Mouse (Mus musculus) MN1 (cell line): ENCODE results near the gene Npl.
A peak's percentile ranks its signal among the peaks of the same experiment; 100 is the strongest.
"Not testable (repeated sequence)": the region's sequence is repeated elsewhere in the genome, so short reads cannot be mapped to it uniquely, and the experiment has no call there.

Source experiments
- DNase-seq: peaks from one replicate; pipeline ENCODE4 v3.0.0-alpha.2; 2016; ENCODE audit warnings: low spot score

Npl gene

DNA sequence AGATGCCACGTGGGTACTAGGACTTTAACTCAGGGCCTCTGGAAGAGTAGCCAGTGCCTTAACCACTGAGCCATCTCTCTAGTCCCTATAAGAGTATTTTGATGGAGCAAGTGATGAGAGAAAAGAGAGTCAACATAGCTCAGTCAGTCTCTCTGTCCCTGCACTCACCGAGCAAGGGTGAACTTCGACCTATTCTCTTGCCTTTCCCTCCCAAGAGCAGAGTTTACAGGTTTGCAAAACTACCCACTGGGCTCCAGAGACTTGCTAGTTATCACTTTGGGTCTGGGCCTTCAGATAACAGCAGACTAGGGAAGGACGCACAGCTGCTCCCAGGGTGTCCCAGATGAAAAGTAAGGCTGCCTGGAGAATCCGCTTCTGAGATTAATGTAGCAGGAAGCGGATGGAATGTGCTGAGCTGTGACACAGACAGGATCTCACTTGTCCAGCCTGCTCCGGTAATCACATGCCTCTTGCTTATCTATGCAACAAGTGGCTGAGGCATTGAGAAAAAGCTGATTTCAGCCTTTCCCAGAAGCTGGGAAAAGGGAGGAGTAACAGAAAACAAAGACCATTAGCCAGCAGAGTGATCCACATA, 7.0 kb downstream of the Npl start:
- no peak for DNase-seq

- DNase-seq, result no peak
Observed at GRCm38 (mm10) chr1:153540753-153541152, 9.1 kb downstream of the Npl start.

DNA sequence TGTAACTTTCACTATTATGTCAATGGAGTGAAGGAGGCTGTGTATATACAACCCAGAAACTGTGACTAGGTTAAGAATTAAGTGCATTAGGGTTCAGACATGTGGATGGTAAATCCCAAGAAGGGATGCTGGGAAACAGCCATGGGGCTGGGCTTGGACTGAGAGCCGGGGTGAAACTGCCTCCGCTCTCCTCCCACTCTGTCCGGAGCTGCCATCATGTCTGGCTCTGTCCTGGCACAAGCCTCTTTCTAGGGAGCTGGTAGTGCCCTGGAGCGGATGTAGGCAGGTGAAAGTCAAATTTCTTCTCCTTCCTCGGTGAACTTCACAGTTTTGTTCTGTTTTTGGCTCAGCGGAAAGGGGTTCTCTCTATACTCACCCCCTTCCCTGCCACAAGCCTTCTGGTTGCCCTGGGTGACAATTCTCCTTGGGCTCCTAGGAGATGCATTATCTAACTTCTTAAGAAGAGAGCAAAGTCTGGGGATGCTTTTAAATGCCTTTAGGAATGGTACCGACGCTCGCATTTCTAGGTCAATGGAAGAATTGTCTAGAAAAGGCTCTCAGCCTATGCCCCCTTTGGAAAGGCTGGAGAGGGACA, 10.0 kb downstream of the Npl start:
- no peak for DNase-seq

DNA sequence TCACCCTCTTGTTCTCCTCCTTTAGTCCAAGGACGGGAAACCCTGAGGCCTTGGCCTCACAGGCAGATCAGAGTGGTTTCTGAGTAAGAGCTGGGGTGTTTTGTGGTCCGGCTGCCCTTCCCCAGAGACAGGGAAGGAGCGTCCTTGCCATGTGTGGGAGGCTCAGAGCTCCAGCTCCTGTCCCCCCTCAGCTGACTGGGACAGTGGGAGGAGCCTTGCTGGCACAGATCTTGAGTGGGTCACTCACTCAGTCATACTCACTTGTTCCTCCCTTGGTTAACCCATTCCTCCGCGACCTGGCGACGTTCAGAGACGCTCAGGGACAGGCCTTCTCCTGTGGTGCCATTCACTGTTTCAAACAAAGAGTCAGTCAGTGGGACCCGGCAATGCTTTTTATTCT, 14.2 kb downstream of the Npl start:
- DNase-seq, result no peak

GRCm38 (mm10) chr1:153532896-153533295, 16.9 kb downstream of the Npl start:
- not testable (repeated sequence) for DNase-seq

GRCm38 (mm10) chr1:153532234-153532841, 17.5 kb downstream of the Npl start:
- no peak for DNase-seq

- DNase-seq, result no peak
Observed at GRCm38 (mm10) chr1:153531677-153532233, 18.1 kb downstream of the Npl start.

DNA sequence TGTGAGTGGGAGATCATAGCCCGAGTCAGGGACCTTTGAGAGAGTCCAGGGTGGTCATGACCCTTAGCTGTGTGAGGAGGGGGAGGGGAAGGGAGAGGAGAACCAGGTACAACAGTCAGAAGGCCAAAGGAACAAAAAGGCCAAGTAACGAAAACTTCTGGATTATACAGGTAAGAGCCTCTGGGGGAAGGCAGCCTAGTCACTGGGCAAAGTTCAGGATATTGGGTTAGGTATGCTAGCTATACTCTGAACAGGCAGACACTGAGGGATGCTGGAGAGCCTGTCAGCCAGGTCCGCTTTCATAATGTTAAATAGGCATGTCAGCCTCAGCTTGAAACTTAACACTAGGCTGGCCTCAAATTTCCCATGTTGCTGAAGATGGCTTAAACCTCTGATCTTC, 27.7 kb downstream of the Npl start:
- no peak for DNase-seq

GRCm38 (mm10) chr1:153515368-153515767, 34.5 kb downstream of the Npl start:
- DNase-seq, result no peak

DNA sequence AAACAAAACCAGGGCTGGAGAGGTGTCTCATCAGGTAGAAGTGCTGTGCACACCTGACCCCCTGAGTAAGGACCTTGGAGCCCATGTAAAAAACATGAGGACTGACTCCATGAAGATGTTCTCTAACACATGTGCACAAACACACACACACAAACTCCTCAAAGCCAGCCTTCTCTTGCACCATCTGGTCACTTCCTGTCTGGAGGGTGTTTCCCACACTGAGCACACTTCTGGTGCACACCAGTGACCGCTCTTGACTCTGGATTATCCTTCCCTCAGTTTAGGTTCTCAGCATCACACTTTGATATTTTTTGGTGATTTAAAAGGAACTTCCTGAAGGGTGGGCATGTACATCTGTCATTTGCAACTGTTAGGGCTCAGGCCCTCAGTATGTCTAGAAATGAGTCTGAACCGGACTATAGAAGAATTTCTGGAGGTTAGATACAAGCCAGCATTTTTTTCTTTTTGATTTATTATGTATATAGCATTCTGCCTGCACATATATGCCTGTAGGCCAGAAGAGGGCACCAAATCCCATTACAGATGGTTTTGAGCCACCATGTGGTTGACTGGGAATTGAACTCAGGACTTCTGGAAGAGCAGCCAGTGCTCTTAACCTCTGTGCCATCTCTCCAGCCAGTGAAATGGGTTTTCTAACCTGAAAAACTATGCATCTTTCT, 39.4 kb downstream of the Npl start:
- no peak for DNase-seq

DNA sequence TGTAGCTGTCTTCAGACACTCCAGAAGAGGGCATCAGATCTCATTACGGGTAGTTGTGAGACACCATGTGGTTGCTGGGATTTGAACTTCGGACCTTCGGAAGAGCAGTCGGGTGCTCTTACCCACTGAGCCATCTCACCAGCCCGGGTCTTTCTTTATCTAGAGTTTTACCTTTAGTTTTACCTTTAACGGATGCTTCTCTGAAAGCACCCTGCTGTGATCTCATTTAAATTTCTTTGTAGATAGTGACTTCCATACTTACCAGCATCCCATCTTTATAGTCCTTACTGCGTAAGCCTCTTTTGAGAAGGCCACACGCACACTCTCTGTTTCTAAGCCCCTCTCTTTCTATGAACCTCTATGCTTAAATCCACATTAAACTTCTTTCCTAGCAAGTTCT, 40.3 kb downstream of the Npl start:
- not testable (repeated sequence) for DNase-seq

GRCm38 (mm10) chr1:153509012-153509411, 40.8 kb downstream of the Npl start:
- DNase-seq, result no peak

DNA sequence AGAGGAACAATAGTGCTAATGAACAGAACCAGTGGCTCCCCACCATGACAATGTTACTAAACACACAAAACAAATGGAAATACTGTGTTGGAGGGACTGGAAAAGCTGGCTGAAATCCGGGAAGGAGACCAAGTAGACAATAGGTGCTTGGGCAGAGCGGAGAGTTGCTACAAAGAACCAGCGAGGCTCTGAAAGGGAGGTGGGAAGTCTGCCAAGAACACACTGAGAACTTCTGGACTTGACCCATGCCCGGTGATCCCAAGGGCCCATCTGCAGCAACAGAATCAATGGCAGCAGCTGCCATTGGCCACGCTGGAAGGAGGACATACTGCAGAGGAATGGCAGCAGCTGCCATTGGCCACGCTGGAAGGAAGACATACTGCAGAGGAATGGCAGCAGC, 43.6 kb downstream of the Npl start:
- peak; percentile 25 for DNase-seq

DNA sequence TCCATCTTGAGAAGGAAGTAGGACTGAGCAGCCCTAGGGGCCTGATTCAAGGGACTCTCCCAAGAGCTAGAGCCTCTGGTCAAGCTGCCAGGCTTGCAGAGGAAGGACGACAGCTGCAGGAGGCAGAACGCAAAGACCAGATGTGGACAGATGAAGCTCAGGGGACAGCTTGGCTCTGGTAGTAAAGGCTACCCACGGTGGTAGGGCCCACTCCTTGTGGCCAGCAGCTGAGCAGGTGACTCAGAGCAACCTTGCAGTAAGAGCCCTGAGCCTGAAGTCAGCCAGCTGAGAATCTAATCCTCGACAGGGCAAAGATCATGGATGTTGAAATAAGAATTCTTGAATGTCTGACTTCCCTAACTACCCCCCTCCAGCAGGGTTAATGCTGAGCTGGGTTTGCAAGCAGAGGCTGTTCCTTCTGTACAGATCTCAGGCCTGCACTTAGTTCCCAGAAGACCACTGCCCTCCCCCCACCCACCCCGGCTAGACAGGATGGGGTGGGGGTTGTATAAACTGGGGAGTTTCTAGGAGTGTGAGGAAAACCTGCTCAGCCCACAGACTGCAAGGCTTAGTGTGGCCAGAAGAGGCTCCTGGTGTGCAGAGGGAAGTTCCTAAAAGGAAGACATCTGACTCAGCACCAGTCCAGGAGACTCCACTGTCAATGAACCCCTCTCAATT, 48.1 kb downstream of the Npl start:
- no peak for DNase-seq

DNA sequence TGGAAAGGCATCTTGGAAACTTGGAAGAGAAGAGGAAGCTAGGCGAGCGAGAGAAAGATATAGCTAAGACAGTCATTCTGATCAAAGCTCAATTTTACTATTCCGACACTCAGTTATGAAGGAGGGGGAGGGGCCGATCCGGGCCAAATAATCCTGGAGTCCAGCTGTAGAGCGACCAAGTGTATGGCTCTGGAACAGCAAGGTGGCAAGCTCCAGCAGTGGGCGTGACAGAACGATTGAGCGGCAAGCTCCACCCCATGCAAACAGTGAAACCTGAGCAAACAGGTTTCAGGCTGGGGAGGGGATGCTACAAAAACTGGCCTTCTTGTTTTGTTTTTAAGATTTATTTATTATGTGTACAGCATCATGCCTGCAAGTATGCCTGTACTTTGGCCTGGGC, 49.8 kb downstream of the Npl start:
- no peak for DNase-seq

GRCm38 (mm10) chr1:153496030-153496429, 53.8 kb downstream of the Npl start:
- DNase-seq, result no peak

DNA sequence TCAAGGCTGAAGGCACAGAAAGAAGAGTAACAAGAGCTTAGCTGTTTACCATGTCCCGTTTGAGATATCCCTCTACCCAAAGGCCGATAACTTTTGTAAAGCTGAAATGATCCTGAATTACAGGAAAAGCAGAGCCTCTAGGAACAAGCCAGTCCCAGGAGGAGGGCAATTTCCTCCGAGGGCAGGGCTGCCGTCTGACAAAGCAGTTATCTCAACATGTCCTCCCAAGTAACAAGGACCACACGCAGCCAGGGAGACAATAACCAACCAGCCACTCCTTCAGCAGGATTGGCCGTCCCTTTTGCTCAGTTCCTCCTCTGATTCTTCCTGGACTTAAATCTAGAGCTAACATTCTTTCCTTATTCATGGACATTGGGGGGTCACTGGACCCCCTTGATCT, 55.9 kb downstream of the Npl start:
- DNase-seq, result no peak

GRCm38 (mm10) chr1:153493338-153493737, 56.5 kb downstream of the Npl start:
- no peak for DNase-seq

- no peak for DNase-seq
Observed at GRCm38 (mm10) chr1:153491822-153492221, 58.0 kb downstream of the Npl start.

DNA sequence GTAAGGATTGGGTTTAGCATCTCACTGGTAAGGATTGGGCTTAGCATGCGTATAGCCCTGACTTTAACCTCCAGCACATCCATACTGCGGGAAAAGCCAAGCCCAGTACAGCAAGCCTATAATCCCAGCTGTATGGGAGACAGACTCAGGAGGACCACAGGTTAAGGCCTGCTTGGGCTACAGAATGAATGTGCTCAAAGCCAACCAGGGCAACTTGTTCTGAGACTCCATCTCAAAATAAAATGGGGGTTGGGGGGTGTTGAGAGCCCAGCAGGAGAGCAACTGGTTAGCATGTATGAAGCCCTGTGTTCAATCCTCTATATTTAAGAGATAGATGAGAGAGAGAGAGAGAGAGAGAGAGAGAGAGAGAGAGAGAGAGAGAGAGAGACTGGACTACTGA, 58.5 kb downstream of the Npl start:
- DNase-seq, result no peak

- DNase-seq, result no peak
Observed at GRCm38 (mm10) chr1:153489963-153490362, 59.9 kb downstream of the Npl start.

GRCm38 (mm10) chr1:153489540-153489939, 60.3 kb downstream of the Npl start:
- DNase-seq, result no peak
